Mouse (Mus musculus): ENCODE data around the gene Vamp1. TPM values are rescaled to one million over a fixed set of nuclear protein-coding genes. Genes with fewer than 3 reads are reported as not detected.

Gene Vamp1
- polyA plus RNA-seq, 1 experiment from 2014 or later: 3.3 TPM

- ATAC-seq (ENCODE audit: low FRiP score, low TSS enrichment) (no peak), DNase-seq (ENCODE audit: low spot score) (no peak)
- Histone ChIP-seq H3K9ac (ENCODE audit: low read length) (no peak overlapping the region), H3K27me3 (ENCODE audit: control insufficient read depth, insufficient read depth, low read length) (no peaks in the 10 kb centered on the region), H3K9me3 (ENCODE audit: control insufficient read depth, low read length) (no peaks in the 10 kb centered on the region), H3K36me3 (ENCODE audit: control insufficient read depth, insufficient read depth, low read length) (no peaks in the 10 kb centered on the region), H3K27ac (replicated peaks) (no peak overlapping the region), H3K4me3 (ENCODE audit: low read depth, low read length) (no peak overlapping the region), H3K4me1 (replicated peaks; ENCODE audit: control insufficient read depth, insufficient read depth) (no peaks in the 10 kb centered on the region), H3K4me2 (replicated peaks; ENCODE audit: low read depth) (no peak overlapping the region; the same call in 1 of the 2 replicates)
- 74% methylated on average over 6 of the region's 6 CpGs for WGBS
- no peak for TF ChIP-seq CTCF (IDR thresholded peaks at IDR 0.05; ENCODE audit: low read depth)
Measured at GRCm38 (mm10) chr6:125232516-125232915, 17.2 kb downstream of the Vamp1 start.

GRCm38 (mm10) chr6:125233816-125234519 lies 18.6 kb downstream of the Vamp1 start:
- no peak overlapping the region for H3K4me3 ChIP-seq (ENCODE audit: low read depth, low read length)
- H3K27ac ChIP-seq (replicated peaks): no peak overlapping the region
- no peaks in the 10 kb centered on the region for H3K36me3 ChIP-seq (ENCODE audit: control insufficient read depth, insufficient read depth, low read length)
- ATAC-seq (ENCODE audit: low FRiP score, low TSS enrichment) (peak; percentile 39; the same call in 1 of the 2 replicates), DNase-seq (ENCODE audit: low spot score) (no peak)
- H3K9me3 ChIP-seq (ENCODE audit: control insufficient read depth, low read length): no peaks in the 10 kb centered on the region
- WGBS: 41% methylated on average over 7 of the region's 7 CpGs
- peak overlapping the region; percentile 31; the same call in 1 of the 2 replicates for H3K9ac ChIP-seq (ENCODE audit: low read length)
- no peaks in the 10 kb centered on the region for H3K27me3 ChIP-seq (ENCODE audit: control insufficient read depth, insufficient read depth, low read length)
- no peak for TF ChIP-seq CTCF (IDR thresholded peaks at IDR 0.05; ENCODE audit: low read depth)
- no peak for TF ChIP-seq EP300 (optimal IDR thresholded peaks at IDR 0.05)
- no peak overlapping the region for H3K4me2 ChIP-seq (replicated peaks; ENCODE audit: low read depth)
- H3K4me1 ChIP-seq (replicated peaks; ENCODE audit: control insufficient read depth, insufficient read depth): no peaks in the 10 kb centered on the region

- Histone ChIP-seq H3K4me1 (replicated peaks; ENCODE audit: control insufficient read depth, insufficient read depth) (no peaks in the 10 kb centered on the region), H3K9ac (ENCODE audit: low read length) (0 out of 2 replicates have a peak overlapping the region, but pooled peaks have one; percentile 13), H3K9me3 (ENCODE audit: control insufficient read depth, low read length) (no peaks in the 10 kb centered on the region), H3K27me3 (ENCODE audit: control insufficient read depth, insufficient read depth, low read length) (no peaks in the 10 kb centered on the region), H3K36me3 (ENCODE audit: control insufficient read depth, insufficient read depth, low read length) (no peaks in the 10 kb centered on the region), H3K4me2 (replicated peaks; ENCODE audit: low read depth) (no peak overlapping the region), H3K4me3 (ENCODE audit: low read depth, low read length) (no peak overlapping the region), H3K27ac (replicated peaks) (no peak overlapping the region)
- DNase-seq (ENCODE audit: low spot score) (no peak), ATAC-seq (ENCODE audit: low FRiP score, low TSS enrichment) (no peak)
- WGBS: 51% methylated on average over 5 of the region's 5 CpGs
- no peak for TF ChIP-seq CTCF (IDR thresholded peaks at IDR 0.05; ENCODE audit: low read depth)
- no peak for TF ChIP-seq EP300 (optimal IDR thresholded peaks at IDR 0.05)
Measured at GRCm38 (mm10) chr6:125234520-125234828, 19.1 kb downstream of the Vamp1 start.

DNA sequence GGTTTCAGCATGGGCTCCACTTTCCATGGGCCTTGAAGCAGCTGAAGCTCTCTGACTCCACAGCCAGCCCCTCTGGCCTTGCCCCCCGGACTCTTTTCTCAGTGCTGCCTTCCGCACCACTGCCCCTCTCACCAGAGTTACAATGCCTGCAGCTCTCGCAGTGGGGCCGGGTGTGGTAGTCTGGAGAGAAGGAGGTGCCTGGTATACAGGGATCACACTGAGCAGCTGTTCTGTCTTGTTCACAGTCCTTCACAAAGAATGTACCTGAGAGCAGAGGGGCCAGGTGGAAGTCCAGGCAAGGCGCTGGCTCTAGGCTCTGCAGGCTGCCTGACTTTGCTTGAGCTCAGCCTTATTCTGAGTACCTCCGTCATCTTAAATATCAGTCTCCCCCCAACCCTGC lies 21.0 kb downstream of the Vamp1 start:
- no peaks in the 10 kb centered on the region for H3K4me1 ChIP-seq (replicated peaks; ENCODE audit: control insufficient read depth, insufficient read depth)
- H3K27me3 ChIP-seq (ENCODE audit: control insufficient read depth, insufficient read depth, low read length): no peaks in the 10 kb centered on the region
- TF ChIP-seq EP300 (optimal IDR thresholded peaks at IDR 0.05) (no peak), CTCF (IDR thresholded peaks at IDR 0.05; ENCODE audit: low read depth) (no peak)
- WGBS: 65% methylated on average over 6 of the region's 6 CpGs
- H3K36me3 ChIP-seq (ENCODE audit: control insufficient read depth, insufficient read depth, low read length): no peaks in the 10 kb centered on the region
- ATAC-seq (ENCODE audit: low FRiP score, low TSS enrichment) (no peak), DNase-seq (ENCODE audit: low spot score) (no peak)
- H3K9ac ChIP-seq (ENCODE audit: low read length): no peak overlapping the region
- H3K27ac ChIP-seq (replicated peaks): no peak overlapping the region
- no peaks in the 10 kb centered on the region for H3K9me3 ChIP-seq (ENCODE audit: control insufficient read depth, low read length)
- H3K4me2 ChIP-seq (replicated peaks; ENCODE audit: low read depth): no peak overlapping the region
- H3K4me3 ChIP-seq (ENCODE audit: low read depth, low read length): no peak overlapping the region

- TF ChIP-seq CTCF (IDR thresholded peaks at IDR 0.05; ENCODE audit: low read depth) (no peak), EP300 (optimal IDR thresholded peaks at IDR 0.05) (no peak)
- 53% methylated on average over 6 of the region's 6 CpGs for WGBS
- no peak for DNase-seq (ENCODE audit: low spot score)
Measured at GRCm38 (mm10) chr6:125236782-125237181, 21.4 kb downstream of the Vamp1 start, which contains the start of gene Cd27. Cd27 (minus strand) TSS chr6:125237010.

GRCm38 (mm10) chr6:125237421-125237820 lies 22.1 kb downstream of the Vamp1 start:
- no peaks in the 10 kb centered on the region for H3K9me3 ChIP-seq (ENCODE audit: control insufficient read depth, low read length)
- no peak overlapping the region for H3K4me3 ChIP-seq (ENCODE audit: low read depth, low read length)
- H3K9ac ChIP-seq (ENCODE audit: low read length): no peak overlapping the region
- H3K27me3 ChIP-seq (ENCODE audit: control insufficient read depth, insufficient read depth, low read length): no peaks in the 10 kb centered on the region
- WGBS: 81% methylated on average over 4 of the region's 4 CpGs
- DNase-seq (ENCODE audit: low spot score): no peak
- no peak overlapping the region for H3K27ac ChIP-seq (replicated peaks)
- no peaks in the 10 kb centered on the region for H3K4me1 ChIP-seq (replicated peaks; ENCODE audit: control insufficient read depth, insufficient read depth)
- no peak overlapping the region for H3K4me2 ChIP-seq (replicated peaks; ENCODE audit: low read depth)
- H3K36me3 ChIP-seq (ENCODE audit: control insufficient read depth, insufficient read depth, low read length): no peaks in the 10 kb centered on the region
- TF ChIP-seq CTCF (IDR thresholded peaks at IDR 0.05; ENCODE audit: low read depth) (no peak), EP300 (optimal IDR thresholded peaks at IDR 0.05) (no peak)
- ATAC-seq (ENCODE audit: low FRiP score, low TSS enrichment): no peak

More at GRCm38 (mm10) chr6:125236782-125237181, 21.4 kb downstream of the Vamp1 start, which contains the start of gene Cd27:
- H3K9ac ChIP-seq (ENCODE audit: low read length): no peak within 1 kb of the TSS
- no peaks in the 10 kb centered on the region for H3K27me3 ChIP-seq (ENCODE audit: control insufficient read depth, insufficient read depth, low read length)
- H3K36me3 ChIP-seq (ENCODE audit: control insufficient read depth, insufficient read depth, low read length): no peaks in the 10 kb centered on the region
- no peaks in the 10 kb centered on the region for H3K4me1 ChIP-seq (replicated peaks; ENCODE audit: control insufficient read depth, insufficient read depth)
- no peak for ATAC-seq (ENCODE audit: low FRiP score, low TSS enrichment)
- no peak within 1 kb of the TSS for H3K4me2 ChIP-seq (replicated peaks; ENCODE audit: low read depth)
- H3K9me3 ChIP-seq (ENCODE audit: control insufficient read depth, low read length): no peaks in the 10 kb centered on the region
- H3K4me3 ChIP-seq (ENCODE audit: low read depth, low read length): no peak within 1 kb of the TSS
- no peak within 1 kb of the TSS for H3K27ac ChIP-seq (replicated peaks)
